Mouse (Mus musculus) CH12.LX (cell line): ENCODE results near the gene Hist1h2bh.

ENCODE experiments used
- CTCF ChIP-seq, 2 experiments: IDR thresholded peaks in 1 of 2; conservative IDR thresholded peaks in 1 of 2; 2 replicates each; pipeline ENCODE4 v1.5.1; 2011 to 2012; ENCODE audit warnings: low read depth in 2 of 2, low read length in 2 of 2, improper control_type of control experiment in 1 of 2, inconsistent platforms in 1 of 2, mild to moderate bottlenecking in 1 of 2, moderate library complexity in 1 of 2
- POLR2A ChIP-seq: IDR thresholded peaks from 2 replicates; pipeline ENCODE4 v1.6.1; 2011; ENCODE audit warnings: low read depth, mild to moderate bottlenecking, improper control_type of control experiment, low read length

DNA sequence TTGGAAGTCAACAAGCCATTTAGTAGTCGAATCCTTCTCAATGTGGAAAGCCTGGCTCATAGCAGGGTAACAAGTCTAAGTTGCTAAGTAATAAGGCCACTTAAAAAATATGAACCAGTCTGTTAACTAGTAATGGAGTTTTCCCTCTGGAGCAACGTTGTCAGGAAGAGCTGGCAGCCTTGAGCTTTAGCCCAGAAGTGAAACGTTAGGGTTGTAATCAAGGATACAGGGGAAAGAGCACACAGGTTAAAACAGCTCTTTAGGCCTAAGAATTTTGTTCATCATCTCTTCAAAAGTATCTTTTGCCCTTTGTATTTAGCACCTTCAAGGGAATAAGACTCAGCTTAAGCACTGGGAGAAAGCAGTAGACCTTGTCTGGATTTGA lies 7.6 kb upstream of the Hist1h2bh start:
- TF ChIP-seq POLR2A (peak; percentile 80; the same call in 1 of the 2 replicates), CTCF (conservative IDR thresholded peaks at IDR 0.05 in 1 of 2, IDR thresholded peaks at IDR 0.05 in 1 of 2; ENCODE audit: low read depth in 2 of 2, low read length in 2 of 2) (no peak)
